Mouse (Mus musculus) heart, embryonic 11.5 days (tissue): ENCODE results near the gene Smyd2. TPM values are rescaled to one million over a fixed set of nuclear protein-coding genes. Genes with fewer than 3 reads are reported as not detected.

Experiments used
- ATAC-seq: fragments of 200-750 bp; cut with Nextera tagmentation; replicated peaks from 2 replicates; pipeline ENCODE4 v1.8.0; 2017; ENCODE audit warnings: moderate library complexity; ENCODE audit not compliant: insufficient number of reproducible peaks, low FRiP score, low TSS enrichment
- H3K27ac ChIP-seq: fragments of 300-500 bp; sonication (generic); 2 replicates; pipeline ENCODE4 v1.5.1; 2014; ENCODE audit warnings: mild to moderate bottlenecking, low read depth, low read length
- H3K27me3 ChIP-seq: fragments of 300-500 bp; sonication (generic); 2 replicates; pipeline ENCODE4 v1.6.1; 2014; ENCODE audit warnings: mild to moderate bottlenecking, low read length, mixed read lengths; ENCODE audit not compliant: control insufficient read depth, insufficient read depth
- H3K36me3 ChIP-seq: fragments of 300-500 bp; sonication (generic); 2 replicates; pipeline ENCODE4 v1.6.1; 2014; ENCODE audit warnings: mild to moderate bottlenecking, low read length, moderate library complexity, mixed read lengths; ENCODE audit not compliant: control insufficient read depth, insufficient read depth
- H3K4me1 ChIP-seq: fragments of 300-500 bp; sonication (generic); 2 replicates; pipeline ENCODE4 v1.6.1; 2014; ENCODE audit warnings: low read length; ENCODE audit not compliant: control insufficient read depth, insufficient read depth
- H3K4me2 ChIP-seq: fragments of 300-500 bp; sonication (generic); 2 replicates; pipeline ENCODE4 v1.6.1; 2014; ENCODE audit warnings: mild to moderate bottlenecking, moderate library complexity
- H3K4me3 ChIP-seq: fragments of 300-500 bp; sonication (generic); 2 replicates; pipeline ENCODE4 v1.5.1; 2014; ENCODE audit warnings: low read depth, low read length
- H3K9ac ChIP-seq: fragments of 300-500 bp; sonication (generic); 2 replicates; pipeline ENCODE4 v1.6.1; 2014; ENCODE audit warnings: mild to moderate bottlenecking, low read depth, low read length, moderate library complexity
- H3K9me3 ChIP-seq: fragments of 300-500 bp; sonication (generic); replicated peaks from 2 replicates; pipeline ENCODE4 v1.6.1; 2016; ENCODE audit warnings: low read length; ENCODE audit not compliant: control insufficient read depth
- WGBS: fragments of 180-500 bp; shearing (Covaris S2); extraction: QIAGEN DNeasy Blood & Tissue Kit; methylation state at CpG from one replicate; pipeline ENCODE4 v1.1.7; 2014; ENCODE audit not compliant: insufficient replicate concordance; 5-methylcytosine and 5-hydroxymethylcytosine counted together
- polyA plus RNA-seq: library from polyadenylated mRNA; unstranded; fragments of >200 nt; fragmentation: Nextera tagmentation; extraction: Ambion mirVana; gene quantifications from 2 replicates; pipeline ENCODE4 v1.2.1, GENCODE M21; 2014

Smyd2 gene
- polyA plus RNA-seq, 1 experiment from 2014 or later, result 150 TPM

DNA sequence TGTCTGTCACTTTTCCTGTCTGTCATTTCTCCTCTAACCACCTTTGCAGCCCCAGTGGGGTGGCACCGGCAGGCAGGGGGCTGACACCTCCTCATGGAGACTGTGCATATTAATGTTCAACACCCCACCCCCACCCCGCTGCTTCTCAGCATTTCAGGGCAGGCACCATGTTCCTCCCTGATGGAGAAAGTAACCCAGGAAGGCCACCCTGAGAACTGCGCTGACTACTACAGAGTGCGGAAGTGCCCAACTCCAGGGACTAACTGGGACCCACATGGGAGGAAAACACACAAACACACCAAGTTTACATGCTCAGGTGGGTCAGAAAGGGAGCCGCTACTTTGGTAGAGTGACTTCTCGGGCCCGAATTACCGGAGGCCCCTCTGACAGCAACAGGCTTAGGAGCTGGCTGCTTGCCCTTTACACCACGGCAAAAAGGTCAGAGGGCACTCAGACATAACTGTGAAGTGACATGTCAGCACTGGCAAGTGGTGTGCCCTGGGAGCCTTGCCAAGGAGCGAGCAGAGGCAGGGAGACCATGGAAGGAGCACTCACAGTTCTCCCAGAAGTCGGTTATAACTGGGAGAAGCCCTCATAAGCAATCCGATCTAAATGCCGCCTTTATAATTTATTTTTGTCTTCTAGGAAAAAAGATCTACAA lies 11.3 kb downstream of the Smyd2 start:
- ATAC-seq, result 0 out of 2 replicates have a peak, but pooled peaks have one; percentile 43
- WGBS, result 40% methylated on average over 13 of the region's 13 CpGs
- H3K9ac ChIP-seq, result no peak overlapping the region; the same call in 1 of the 2 replicates
- 0 out of 2 replicates have a peak, but pooled peaks cover 3% of the 10 kb centered on the region for H3K36me3 ChIP-seq
- no peaks in the 10 kb centered on the region for H3K9me3 ChIP-seq
- peak overlapping the region; percentile 38; the same call in 1 of the 2 replicates for H3K4me2 ChIP-seq
- peaks cover 48% of the 10 kb centered on the region for H3K4me1 ChIP-seq
- H3K4me3 ChIP-seq, result no peak overlapping the region
- H3K27ac ChIP-seq, result peak overlapping the region; percentile 35; the same call in 1 of the 2 replicates
- H3K27me3 ChIP-seq, result no peaks in the 10 kb centered on the region

DNA sequence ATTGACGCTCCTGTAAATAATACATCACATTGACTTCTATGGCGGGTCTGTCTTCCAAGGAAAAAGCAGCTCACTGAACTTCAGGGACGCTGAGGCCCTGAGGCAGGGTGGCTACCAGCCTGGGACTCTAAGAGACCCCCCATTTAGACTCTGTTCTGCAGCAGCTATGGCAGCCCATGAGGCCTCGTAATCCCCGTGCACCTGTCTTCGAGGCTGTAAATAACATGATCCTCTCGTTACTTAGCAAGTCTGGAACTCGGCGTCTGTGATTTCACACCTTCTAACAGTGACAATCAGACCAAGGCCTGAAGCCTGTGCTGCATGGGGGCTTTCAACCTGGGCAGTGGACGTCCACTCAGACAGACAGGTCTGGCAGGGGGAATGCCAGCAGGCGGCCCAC lies 19.0 kb downstream of the Smyd2 start:
- H3K9me3 ChIP-seq, result no peaks in the 10 kb centered on the region
- 74% methylated on average over 11 of the region's 11 CpGs for WGBS
- no peak overlapping the region for H3K4me2 ChIP-seq
- no peak for ATAC-seq
- no peaks in the 10 kb centered on the region for H3K27me3 ChIP-seq
- no peak overlapping the region for H3K9ac ChIP-seq
- peaks cover 35% of the 10 kb centered on the region for H3K4me1 ChIP-seq
- H3K36me3 ChIP-seq, result no peaks in the 10 kb centered on the region
- H3K4me3 ChIP-seq, result no peak overlapping the region
- no peak overlapping the region for H3K27ac ChIP-seq

- Histone ChIP-seq H3K4me2 (no peak overlapping the region), H3K4me1 (peaks cover 35% of the 10 kb centered on the region), H3K9me3 (no peaks in the 10 kb centered on the region), H3K9ac (no peak overlapping the region), H3K27me3 (no peaks in the 10 kb centered on the region), H3K27ac (no peak overlapping the region), H3K4me3 (no peak overlapping the region), H3K36me3 (no peaks in the 10 kb centered on the region)
- 92% methylated on average over 9 of the region's 9 CpGs for WGBS
- no peak for ATAC-seq
These were observed 19.8 kb downstream of the Smyd2 start for GRCm38 (mm10) chr1:189902413-189902812.

- Histone ChIP-seq H3K4me2 (no peak overlapping the region), H3K27me3 (no peaks in the 10 kb centered on the region), H3K4me1 (peaks cover 35% of the 10 kb centered on the region), H3K9ac (no peak overlapping the region), H3K36me3 (peaks cover 3% of the 10 kb centered on the region), H3K9me3 (no peaks in the 10 kb centered on the region), H3K27ac (peak overlapping the region; percentile 42), H3K4me3 (no peak overlapping the region)
- ATAC-seq, result no peak
- 83% methylated on average over 6 of the region's 6 CpGs for WGBS
These were observed 22.6 kb downstream of the Smyd2 start for GRCm38 (mm10) chr1:189899526-189899925.

DNA sequence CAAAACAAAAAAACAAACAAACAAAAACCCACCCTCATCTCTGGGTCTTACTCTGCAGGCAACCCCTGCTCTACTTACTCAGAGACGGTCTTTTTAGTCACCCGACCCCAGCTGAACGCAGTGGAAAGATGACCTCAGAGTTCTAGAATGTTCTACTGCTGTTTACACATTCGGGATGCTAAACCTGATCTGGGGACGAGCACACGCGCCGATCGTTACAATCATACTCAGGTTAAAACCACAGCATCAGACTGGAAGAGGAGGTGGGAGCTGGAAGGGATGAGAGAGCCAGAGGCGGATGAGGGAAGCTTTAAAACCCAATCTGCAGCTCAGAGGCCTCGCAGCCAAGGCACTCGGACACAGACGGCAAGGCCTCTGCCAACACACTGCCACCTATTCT lies 23.5 kb downstream of the Smyd2 start:
- H3K4me3 ChIP-seq, result no peak overlapping the region
- no peak overlapping the region for H3K4me2 ChIP-seq
- no peak overlapping the region for H3K9ac ChIP-seq
- H3K27ac ChIP-seq, result peak overlapping the region; percentile 42
- no peaks in the 10 kb centered on the region for H3K27me3 ChIP-seq
- no peaks in the 10 kb centered on the region for H3K9me3 ChIP-seq
- no peak for ATAC-seq
- 59% methylated on average over 13 of the region's 13 CpGs for WGBS
- H3K4me1 ChIP-seq, result peaks cover 35% of the 10 kb centered on the region
- peaks cover 3% of the 10 kb centered on the region for H3K36me3 ChIP-seq

DNA sequence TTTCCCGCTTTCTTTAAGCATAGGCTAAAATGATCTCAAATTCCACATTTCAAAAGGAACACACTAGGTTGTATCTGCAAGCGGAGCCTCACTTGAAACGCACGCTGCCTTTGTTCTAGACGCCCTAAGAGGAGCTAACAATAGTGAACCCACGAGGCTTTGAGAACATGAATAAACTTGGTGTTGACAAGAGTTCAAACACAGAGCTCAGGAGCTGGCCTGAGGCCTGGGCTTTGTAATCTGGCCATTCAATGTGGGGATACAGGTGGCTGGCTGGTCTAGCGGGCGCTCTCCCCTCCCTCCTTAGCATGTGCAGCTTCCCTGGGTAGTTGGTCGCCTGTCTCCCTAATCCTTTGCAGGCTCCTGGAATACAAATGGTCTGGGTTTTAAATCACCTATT lies 24.3 kb downstream of the Smyd2 start:
- Histone ChIP-seq H3K27ac (0 out of 2 replicates have a peak overlapping the region, but pooled peaks have one; percentile 35), H3K36me3 (peaks cover 7% of the 10 kb centered on the region), H3K9ac (no peak overlapping the region), H3K4me3 (no peak overlapping the region), H3K9me3 (no peaks in the 10 kb centered on the region), H3K4me1 (peaks cover 29% of the 10 kb centered on the region), H3K27me3 (no peaks in the 10 kb centered on the region), H3K4me2 (no peak overlapping the region)
- 64% methylated on average over 9 of the region's 9 CpGs for WGBS
- no peak for ATAC-seq

DNA sequence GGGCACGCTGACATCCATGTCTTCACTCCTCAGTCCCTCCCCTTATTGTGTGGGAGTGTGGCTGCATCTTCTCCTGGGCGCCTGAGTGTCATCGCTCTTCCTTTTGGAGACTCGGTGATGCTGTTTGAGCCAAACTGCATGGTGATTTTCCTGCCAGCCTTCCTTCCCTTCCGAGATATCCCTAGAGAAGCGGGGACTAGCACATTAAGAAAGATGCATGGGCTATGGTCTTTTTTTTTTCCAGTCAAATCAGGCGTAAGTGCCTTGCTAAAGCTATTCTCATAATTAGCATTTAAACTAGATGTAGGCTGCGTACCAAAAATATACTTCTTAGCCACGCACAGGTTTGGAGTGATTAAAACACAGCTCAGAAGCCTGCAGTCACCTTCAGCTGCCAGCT lies 28.0 kb downstream of the Smyd2 start:
- 83% methylated on average over 9 of the region's 9 CpGs for whole genome bisulfite sequencing

DNA sequence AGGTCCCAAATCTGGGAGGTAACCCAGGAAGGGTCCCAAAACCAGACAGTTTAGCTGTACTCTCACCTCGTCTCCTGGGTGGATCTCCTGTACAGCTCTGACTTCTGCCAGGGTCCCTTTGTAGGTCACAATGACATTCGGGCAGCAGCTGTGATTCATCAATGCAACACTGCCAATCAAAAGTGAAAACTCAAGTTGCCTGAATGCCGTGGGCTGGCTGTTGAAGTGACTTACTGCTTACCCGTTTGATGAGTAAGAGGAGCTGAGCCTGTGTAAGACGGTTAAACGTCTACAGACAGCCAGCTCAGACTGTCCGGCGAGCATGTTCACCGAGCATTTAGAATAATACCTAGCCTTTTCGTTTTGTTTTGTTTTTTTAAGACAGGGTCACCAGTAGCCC lies 33.4 kb downstream of the Smyd2 start:
- no peak for ATAC-seq
- Histone ChIP-seq H3K4me3 (no peak overlapping the region), H3K9ac (no peak overlapping the region), H3K27me3 (no peaks in the 10 kb centered on the region), H3K4me1 (peaks cover 19% of the 10 kb centered on the region), H3K36me3 (peaks cover 12% of the 10 kb centered on the region), H3K27ac (peak overlapping the region; percentile 57), H3K4me2 (no peak overlapping the region), H3K9me3 (no peaks in the 10 kb centered on the region)
- 57% methylated on average over 10 of the region's 10 CpGs for WGBS

More for the DNA sequence above, 28.0 kb downstream of the Smyd2 start:
- Histone ChIP-seq H3K4me3 (no peak overlapping the region), H3K27ac (no peak overlapping the region), H3K4me1 (peaks cover 24% of the 10 kb centered on the region), H3K36me3 (peaks cover 10% of the 10 kb centered on the region), H3K9me3 (no peaks in the 10 kb centered on the region), H3K27me3 (no peaks in the 10 kb centered on the region), H3K4me2 (no peak overlapping the region), H3K9ac (no peak overlapping the region)
- no peak for ATAC-seq

DNA sequence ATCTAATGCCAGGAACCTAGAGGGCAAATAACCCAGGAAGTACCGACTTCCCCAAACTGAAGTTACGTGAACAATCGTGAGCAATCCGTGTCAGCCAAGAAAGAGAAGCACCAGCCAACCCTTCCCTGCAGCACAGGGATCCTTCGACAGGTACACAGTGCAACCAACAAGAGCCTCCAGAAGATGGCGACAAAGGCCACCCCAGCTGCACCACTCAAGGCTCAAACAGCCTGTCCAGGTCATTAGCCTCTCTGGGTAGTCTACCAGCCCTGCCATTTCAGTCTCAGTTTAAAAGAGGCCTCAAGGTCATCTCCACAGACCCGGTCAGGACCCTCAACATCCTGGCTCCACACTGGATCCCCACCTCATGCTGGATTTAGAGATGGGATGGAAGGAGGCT lies 34.6 kb downstream of the Smyd2 start:
- WGBS, result 39% methylated on average over 7 of the region's 7 CpGs
- Histone ChIP-seq H3K27me3 (no peaks in the 10 kb centered on the region), H3K9ac (no peak overlapping the region), H3K4me1 (peaks cover 21% of the 10 kb centered on the region), H3K4me2 (no peak overlapping the region), H3K27ac (peak overlapping the region; percentile 41; the same call in 1 of the 2 replicates), H3K9me3 (no peaks in the 10 kb centered on the region), H3K36me3 (peaks cover 7% of the 10 kb centered on the region; the same call in 1 of the 2 replicates), H3K4me3 (no peak overlapping the region)
- no peak for ATAC-seq
